Mouse (Mus musculus): ENCODE results near the gene Cby3. TPM values are rescaled to one million over a fixed set of nuclear protein-coding genes. Genes with fewer than 3 reads are reported as not detected.

The Cby3 gene
- polyA plus RNA-seq, 1 experiment, result not detected

DNA sequence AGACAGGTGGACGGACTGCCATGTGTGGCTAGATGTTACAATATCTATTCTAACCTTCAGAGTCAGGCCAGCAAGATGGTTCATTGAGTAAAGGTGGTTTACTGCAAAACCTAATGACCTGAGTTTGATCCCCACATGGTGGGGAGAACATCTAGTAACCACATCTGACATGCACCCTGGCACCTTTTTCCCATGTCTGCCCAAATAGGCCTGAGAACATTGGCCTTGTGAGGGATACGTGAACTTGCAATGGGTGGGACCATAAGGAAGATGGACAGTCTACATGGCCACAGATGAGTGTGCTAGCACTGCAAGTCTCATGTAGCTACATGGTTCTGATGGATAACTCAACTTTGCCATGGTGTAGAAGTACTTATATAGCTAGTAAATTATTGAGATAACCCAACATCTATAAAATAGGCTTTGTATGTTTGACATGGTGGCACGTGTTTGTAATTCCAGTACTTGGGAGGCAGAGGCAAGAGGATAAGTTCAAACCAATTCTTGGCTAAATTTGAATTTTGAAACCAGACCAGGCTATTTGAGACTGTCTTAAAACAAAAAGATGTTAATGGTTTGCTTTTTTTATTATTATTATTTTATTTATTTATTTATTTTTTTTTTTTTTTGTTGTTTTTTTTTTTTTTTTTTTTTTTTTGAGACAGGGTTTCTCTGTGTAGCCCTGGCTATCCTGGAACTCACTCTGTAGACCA is 34.1 kb downstream of the Cby3 start:
- Histone ChIP-seq H3K36me3 (ENCODE audit: control insufficient read depth, insufficient read depth, low read length, poor library complexity, severe bottlenecking) (peaks cover 32% of the 10 kb centered on the region), H3K27me3 (ENCODE audit: control insufficient read depth, insufficient read depth, low read length, poor library complexity, severe bottlenecking) (no peaks in the 10 kb centered on the region), H3K4me1 (ENCODE audit: control insufficient read depth, insufficient read depth, low read length) (peaks cover 6% of the 10 kb centered on the region), H3K27ac (ENCODE audit: insufficient read depth, low read length) (no peak overlapping the region), H3K4me3 (ENCODE audit: low read depth, low read length) (no peak overlapping the region), H3K9me3 (replicated peaks; ENCODE audit: control insufficient read depth, insufficient read depth, low read length, poor library complexity, severe bottlenecking) (no peaks in the 10 kb centered on the region), H3K9ac (ENCODE audit: low read depth, poor library complexity, severe bottlenecking) (no peak overlapping the region)
- TF ChIP-seq CTCF (IDR thresholded peaks at IDR 0.05; ENCODE audit: low read depth, low read length) (no peak), POLR2A (IDR thresholded peaks at IDR 0.05; ENCODE audit: insufficient read depth, low read length) (no peak), EP300 (IDR thresholded peaks at IDR 0.05; ENCODE audit: insufficient read depth, low read depth, low read length) (no peak)

DNA sequence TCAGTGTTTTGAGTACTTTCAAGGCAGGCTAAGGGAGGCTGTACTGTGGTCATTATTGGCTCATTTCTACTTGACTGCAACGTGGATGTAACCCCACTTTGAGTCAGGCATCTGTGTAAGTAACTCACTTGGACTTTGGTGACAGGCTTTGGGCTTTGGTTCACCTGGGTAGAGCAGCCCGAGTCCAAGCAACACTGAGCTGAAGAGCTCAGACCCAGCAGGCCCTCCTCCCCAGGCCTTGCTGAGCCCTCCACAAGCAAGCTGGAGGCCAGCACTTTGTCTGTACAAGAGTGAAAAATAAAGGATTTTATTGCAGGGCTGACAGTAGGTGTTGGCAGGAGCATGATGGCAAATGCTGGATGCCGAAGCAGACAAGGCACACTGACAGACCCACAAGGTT is 34.7 kb downstream of the Cby3 start:
- Histone ChIP-seq H3K9me3 (replicated peaks; ENCODE audit: control insufficient read depth, insufficient read depth, low read length, poor library complexity, severe bottlenecking) (no peaks in the 10 kb centered on the region), H3K9ac (ENCODE audit: low read depth, poor library complexity, severe bottlenecking) (no peak overlapping the region), H3K27ac (ENCODE audit: insufficient read depth, low read length) (no peak overlapping the region), H3K27me3 (ENCODE audit: control insufficient read depth, insufficient read depth, low read length, poor library complexity, severe bottlenecking) (no peaks in the 10 kb centered on the region), H3K4me1 (ENCODE audit: control insufficient read depth, insufficient read depth, low read length) (peaks cover 6% of the 10 kb centered on the region), H3K36me3 (ENCODE audit: control insufficient read depth, insufficient read depth, low read length, poor library complexity, severe bottlenecking) (peaks cover 28% of the 10 kb centered on the region), H3K4me3 (ENCODE audit: low read depth, low read length) (no peak overlapping the region)
- TF ChIP-seq EP300 (IDR thresholded peaks at IDR 0.05; ENCODE audit: insufficient read depth, low read depth, low read length), result no peak
- TF ChIP-seq CTCF (IDR thresholded peaks at IDR 0.05; ENCODE audit: low read depth, low read length), result no peak
- TF ChIP-seq POLR2A (IDR thresholded peaks at IDR 0.05; ENCODE audit: insufficient read depth, low read length), result no peak

DNA sequence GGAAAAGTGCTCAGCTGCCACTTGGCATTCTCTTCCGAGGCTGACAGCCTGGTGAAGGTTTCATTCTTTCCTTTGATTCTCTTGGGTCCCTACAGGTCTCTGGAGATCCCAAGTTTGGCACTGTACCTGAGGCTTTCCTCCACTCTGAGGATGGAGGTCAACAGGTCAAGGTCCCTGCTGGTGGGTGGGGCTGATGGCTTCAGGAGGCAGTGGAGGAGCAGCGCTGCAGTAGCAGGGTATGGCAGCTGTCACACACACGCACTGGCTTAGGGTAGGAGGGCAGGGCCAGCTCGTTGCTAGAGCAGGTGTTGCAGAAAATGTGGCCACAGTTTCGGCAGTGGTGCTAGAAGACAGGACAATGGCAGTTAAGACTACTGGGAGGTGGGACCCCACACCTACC is 35.4 kb downstream of the Cby3 start:
- no peak overlapping the region for H3K9ac ChIP-seq (ENCODE audit: low read depth, poor library complexity, severe bottlenecking)
- no peaks in the 10 kb centered on the region for H3K27me3 ChIP-seq (ENCODE audit: control insufficient read depth, insufficient read depth, low read length, poor library complexity, severe bottlenecking)
- no peak overlapping the region for H3K27ac ChIP-seq (ENCODE audit: insufficient read depth, low read length)
- peaks cover 22% of the 10 kb centered on the region for H3K36me3 ChIP-seq (ENCODE audit: control insufficient read depth, insufficient read depth, low read length, poor library complexity, severe bottlenecking)
- no peak overlapping the region for H3K4me3 ChIP-seq (ENCODE audit: low read depth, low read length)
- TF ChIP-seq EP300 (IDR thresholded peaks at IDR 0.05; ENCODE audit: insufficient read depth, low read depth, low read length), result peak; percentile 81
- no peak for TF ChIP-seq CTCF (IDR thresholded peaks at IDR 0.05; ENCODE audit: low read depth, low read length)
- no peaks in the 10 kb centered on the region for H3K9me3 ChIP-seq (replicated peaks; ENCODE audit: control insufficient read depth, insufficient read depth, low read length, poor library complexity, severe bottlenecking)
- H3K4me1 ChIP-seq (ENCODE audit: control insufficient read depth, insufficient read depth, low read length), result peaks cover 6% of the 10 kb centered on the region

DNA sequence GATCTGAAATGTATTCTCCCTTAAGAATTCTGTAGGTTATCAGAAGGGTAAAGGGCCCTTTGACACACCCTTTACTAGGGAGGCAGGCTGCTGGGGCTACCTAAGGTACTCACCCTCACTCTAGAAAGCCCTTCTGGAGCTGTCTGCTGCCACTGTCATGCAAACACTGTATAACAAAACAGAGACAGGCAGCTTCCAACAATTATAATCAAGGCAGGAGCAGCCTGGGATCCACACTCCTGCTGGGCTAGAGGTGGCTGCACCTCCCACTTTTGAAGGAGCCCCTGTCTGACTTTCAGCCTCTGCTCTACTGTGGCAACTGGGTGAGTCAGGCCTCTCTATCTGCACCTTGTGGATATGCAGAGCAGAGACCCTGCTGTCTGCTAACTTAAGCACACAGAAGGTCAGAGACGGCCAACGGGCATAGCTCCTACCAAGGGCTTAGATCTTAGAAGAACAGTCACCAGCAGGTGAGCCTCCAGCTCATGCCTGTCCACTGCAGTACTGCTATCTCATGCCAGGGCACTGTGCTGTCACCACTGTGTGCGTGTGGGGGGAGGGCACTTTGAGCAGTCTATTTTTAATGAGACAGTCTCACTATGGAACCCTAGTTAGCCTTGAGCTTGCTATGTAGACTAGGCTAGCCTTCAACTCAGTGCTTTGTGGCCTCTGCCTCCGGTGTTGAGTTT is 37.2 kb downstream of the Cby3 start:
- no peak overlapping the region for H3K9ac ChIP-seq (ENCODE audit: low read depth, poor library complexity, severe bottlenecking)
- H3K27me3 ChIP-seq (ENCODE audit: control insufficient read depth, insufficient read depth, low read length, poor library complexity, severe bottlenecking), result no peaks in the 10 kb centered on the region
- H3K9me3 ChIP-seq (replicated peaks; ENCODE audit: control insufficient read depth, insufficient read depth, low read length, poor library complexity, severe bottlenecking), result no peaks in the 10 kb centered on the region
- H3K36me3 ChIP-seq (ENCODE audit: control insufficient read depth, insufficient read depth, low read length, poor library complexity, severe bottlenecking), result peaks cover 8% of the 10 kb centered on the region
- H3K4me1 ChIP-seq (ENCODE audit: control insufficient read depth, insufficient read depth, low read length), result peaks cover 6% of the 10 kb centered on the region
- H3K27ac ChIP-seq (ENCODE audit: insufficient read depth, low read length), result peak overlapping the region; percentile 65
- TF ChIP-seq EP300 (IDR thresholded peaks at IDR 0.05; ENCODE audit: insufficient read depth, low read depth, low read length) (peak; percentile 10; the same call in 1 of the 2 replicates), CTCF (IDR thresholded peaks at IDR 0.05; ENCODE audit: low read depth, low read length) (no peak)
- no peak overlapping the region for H3K4me3 ChIP-seq (ENCODE audit: low read depth, low read length)

DNA sequence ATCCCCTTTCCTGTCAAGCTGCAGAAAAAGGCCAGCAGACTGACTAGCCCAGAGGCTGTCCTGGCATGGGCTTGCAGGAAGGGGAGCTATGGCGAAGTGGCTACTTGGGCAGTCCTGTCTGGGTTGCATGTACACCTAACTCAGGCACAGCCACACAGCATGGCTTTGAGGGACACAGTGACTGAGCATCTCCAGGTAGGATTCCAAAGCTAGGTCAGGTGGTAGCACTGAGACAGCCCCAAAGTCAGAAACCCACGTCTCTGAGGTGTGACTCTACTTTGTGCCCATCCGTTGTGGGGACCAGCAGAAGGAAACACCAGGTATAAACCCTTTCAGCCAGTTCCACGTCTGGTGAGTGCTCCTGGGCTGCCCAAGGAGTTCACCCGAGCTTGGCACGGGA is 39.0 kb downstream of the Cby3 start:
- H3K27ac ChIP-seq (ENCODE audit: insufficient read depth, low read length), result no peak overlapping the region
- no peaks in the 10 kb centered on the region for H3K27me3 ChIP-seq (ENCODE audit: control insufficient read depth, insufficient read depth, low read length, poor library complexity, severe bottlenecking)
- H3K4me3 ChIP-seq (ENCODE audit: low read depth, low read length), result no peak overlapping the region
- H3K36me3 ChIP-seq (ENCODE audit: control insufficient read depth, insufficient read depth, low read length, poor library complexity, severe bottlenecking), result no peaks in the 10 kb centered on the region
- no peaks in the 10 kb centered on the region for H3K9me3 ChIP-seq (replicated peaks; ENCODE audit: control insufficient read depth, insufficient read depth, low read length, poor library complexity, severe bottlenecking)
- H3K9ac ChIP-seq (ENCODE audit: low read depth, poor library complexity, severe bottlenecking), result no peak overlapping the region
- peaks cover 6% of the 10 kb centered on the region for H3K4me1 ChIP-seq (ENCODE audit: control insufficient read depth, insufficient read depth, low read length)
- TF ChIP-seq POLR2A (IDR thresholded peaks at IDR 0.05; ENCODE audit: insufficient read depth, low read length), result no peak
- no peak for TF ChIP-seq CTCF (IDR thresholded peaks at IDR 0.05; ENCODE audit: low read depth, low read length)
- no peak for TF ChIP-seq EP300 (IDR thresholded peaks at IDR 0.05; ENCODE audit: insufficient read depth, low read depth, low read length)

DNA sequence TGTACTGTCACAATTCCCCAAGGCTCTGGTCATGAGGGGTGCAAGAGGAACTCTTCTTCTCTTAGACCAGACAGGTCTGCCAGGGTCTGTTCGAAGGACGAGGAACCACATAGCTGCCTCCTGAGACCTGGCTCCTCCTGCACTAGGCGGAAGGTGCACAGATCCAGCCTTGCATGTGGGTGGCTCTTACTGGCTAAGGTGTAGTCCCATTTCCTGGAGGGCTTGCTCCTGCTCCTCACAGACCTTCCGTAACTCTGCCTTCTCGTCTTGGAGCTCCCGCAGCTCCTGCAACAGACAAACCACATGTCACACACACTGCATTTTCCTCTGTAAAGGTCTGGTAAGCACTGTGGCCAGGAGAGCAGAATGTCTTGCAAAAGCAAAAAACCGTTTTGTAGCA is 40.5 kb downstream of the Cby3 start:
- no peaks in the 10 kb centered on the region for H3K9me3 ChIP-seq (replicated peaks; ENCODE audit: control insufficient read depth, insufficient read depth, low read length, poor library complexity, severe bottlenecking)
- H3K36me3 ChIP-seq (ENCODE audit: control insufficient read depth, insufficient read depth, low read length, poor library complexity, severe bottlenecking), result no peaks in the 10 kb centered on the region
- H3K27ac ChIP-seq (ENCODE audit: insufficient read depth, low read length), result no peak overlapping the region
- H3K4me1 ChIP-seq (ENCODE audit: control insufficient read depth, insufficient read depth, low read length), result peaks cover 6% of the 10 kb centered on the region
- no peak overlapping the region for H3K9ac ChIP-seq (ENCODE audit: low read depth, poor library complexity, severe bottlenecking)
- TF ChIP-seq CTCF (IDR thresholded peaks at IDR 0.05; ENCODE audit: low read depth, low read length) (no peak), POLR2A (IDR thresholded peaks at IDR 0.05; ENCODE audit: insufficient read depth, low read length) (no peak)
- no peak overlapping the region for H3K4me3 ChIP-seq (ENCODE audit: low read depth, low read length)
- H3K27me3 ChIP-seq (ENCODE audit: control insufficient read depth, insufficient read depth, low read length, poor library complexity, severe bottlenecking), result no peaks in the 10 kb centered on the region
